Comparison of ENCODE assay signal across 8 mouse cellular contexts in genomic region chr4:44004126-44004525, GRCm38 (mm10). TPM values are rescaled to one million over a fixed set of nuclear protein-coding genes. Genes with fewer than 3 reads are reported as not detected.
DNase-seq lines count a peak whose midpoint lies in the region; ATAC-seq and TF ChIP-seq lines count a peak whose summit lies in the region.

Clta (plus strand) TSS chr4:44004452.

- H3K27me3 ChIP-seq in hindbrain, postnatal 0 days (ENCODE audit: insufficient read depth, low read length), result no peaks in the 10 kb centered on the region
- no peaks in the 10 kb centered on the region for H3K27me3 ChIP-seq in liver, postnatal 0 days (ENCODE audit: insufficient read depth, low read length)

- no peak within 1 kb of the TSS for H3K9ac ChIP-seq in hindbrain, postnatal 0 days (replicated peaks; ENCODE audit: low read length)
- peak within 1 kb of the TSS; percentile 55 for H3K9ac ChIP-seq in liver, postnatal 0 days (replicated peaks)

- WGBS in bone marrow, adult 2 months, result 62% methylated on average over 5 of the region's 5 CpGs
- WGBS in hindbrain, postnatal 0 days, result 88% methylated on average over 5 of the region's 5 CpGs
- WGBS in liver, postnatal 0 days (ENCODE audit: insufficient replicate concordance), result 59% methylated on average over 5 of the region's 5 CpGs

- no peaks in the 10 kb centered on the region for H3K36me3 ChIP-seq in hindbrain, postnatal 0 days (ENCODE audit: insufficient read depth, low read length)
- no peaks in the 10 kb centered on the region for H3K36me3 ChIP-seq in liver, postnatal 0 days (replicated peaks; ENCODE audit: insufficient read depth, low read length)

- no peak within 1 kb of the TSS for H3K4me2 ChIP-seq in hindbrain, postnatal 0 days (ENCODE audit: low read depth, low read length)
- H3K4me2 ChIP-seq in liver, postnatal 0 days (ENCODE audit: low read depth, low read length), result peak within 1 kb of the TSS; percentile 57

- DNase-seq in layer of hippocampus, adult 2 months (ENCODE audit: low spot score in 2 of 2), result no peak
- DNase-seq in layer of hippocampus, adult 9-10 months (ENCODE audit: low spot score), result no peak
- no peak for DNase-seq in gastrocnemius, postnatal 10 days
- DNase-seq in hindbrain, postnatal 0 days (ENCODE audit: low spot score), result no peak
- DNase-seq in liver, postnatal 0 days, result no peak
- DNase-seq in embryo, embryonic 9.5 days (ENCODE audit: extremely low spot score), result no peak
- no peak for DNase-seq in Muller cell, postnatal 12 days (ENCODE audit: inconsistent ontology term)

- H3K4me1 ChIP-seq in bone marrow, adult 2 months (ENCODE audit: control insufficient read depth, insufficient read depth, low read length), result no peaks in the 10 kb centered on the region
- no peaks in the 10 kb centered on the region for H3K4me1 ChIP-seq in hindbrain, postnatal 0 days (ENCODE audit: insufficient read depth, low read length)
- H3K4me1 ChIP-seq in liver, postnatal 0 days (ENCODE audit: insufficient read depth), result no peaks in the 10 kb centered on the region

- no peaks in the 10 kb centered on the region for H3K9me3 ChIP-seq in hindbrain, postnatal 0 days (ENCODE audit: low read length)
- no peaks in the 10 kb centered on the region for H3K9me3 ChIP-seq in liver, postnatal 0 days (ENCODE audit: low read length)

- no peak for ATAC-seq in hindbrain, postnatal 0 days
- peak; percentile 96 for ATAC-seq in liver, postnatal 0 days

- peak; percentile 97 for TF ChIP-seq EP300 in liver, postnatal 0 days (IDR thresholded peaks at IDR 0.05; ENCODE audit: low read depth)

- TF ChIP-seq CTCF in layer of hippocampus, adult 2 months (conservative IDR thresholded peaks at IDR 0.05), result no peak
- no peak for TF ChIP-seq CTCF in bone marrow, adult 2 months (IDR thresholded peaks at IDR 0.05; ENCODE audit: control insufficient read depth, insufficient read depth, low read length)
- TF ChIP-seq CTCF in hindbrain, postnatal 0 days (IDR thresholded peaks at IDR 0.05; ENCODE audit: low read depth), result no peak
- TF ChIP-seq CTCF in liver, postnatal 0 days (IDR thresholded peaks at IDR 0.05; ENCODE audit: low read depth), result no peak

- H3K27ac ChIP-seq in layer of hippocampus, adult 2 months, result no peak within 1 kb of the TSS
- peak within 1 kb of the TSS; percentile 92 for H3K27ac ChIP-seq in bone marrow, adult 2 months (ENCODE audit: control insufficient read depth, insufficient read depth, low read depth, low read length, poor library complexity)
- H3K27ac ChIP-seq in hindbrain, postnatal 0 days, result no peak within 1 kb of the TSS
- H3K27ac ChIP-seq in liver, postnatal 0 days (ENCODE audit: low read depth), result peak within 1 kb of the TSS; percentile 84

- no peak within 1 kb of the TSS for H3K4me3 ChIP-seq in layer of hippocampus, adult 2 months
- H3K4me3 ChIP-seq in bone marrow, adult 2 months (replicated peaks; ENCODE audit: control insufficient read depth, low read depth, low read length), result peak within 1 kb of the TSS; percentile 76
- H3K4me3 ChIP-seq in hindbrain, postnatal 0 days (ENCODE audit: low read length), result no peak within 1 kb of the TSS
- peak within 1 kb of the TSS; percentile 40 for H3K4me3 ChIP-seq in liver, postnatal 0 days (ENCODE audit: low read depth, low read length)

- TF ChIP-seq POLR2A in bone marrow, adult 2 months (IDR thresholded peaks at IDR 0.05; ENCODE audit: borderline replicate concordance, control insufficient read depth, low read depth, low read length), result no peak

RNA-seq across cellular contexts. Expression of gene Clta, which starts in this region (rescaled TPM):
- 100 to 1,000 TPM; 285 to 293 TPM for total RNA-seq in layer of hippocampus, adult 2 months (2021)
- polyA plus RNA-seq in bone marrow, adult 2 months (2011; ENCODE audit: insufficient read depth, insufficient read length, low replicate concordance, missing spikeins), result 114 and 168 TPM in 2 replicates
- 100 to 1,000 TPM in 1 of 2 experiments, 10 to 100 TPM in 1; 94.7 to 106 TPM for total RNA-seq in gastrocnemius, postnatal 10 days (2021)
- total RNA-seq in hindbrain, postnatal 0 days (2014; rRNA removed), result 366 and 404 TPM in 2 replicates
- 379 and 380 TPM in 2 replicates for polyA plus RNA-seq in hindbrain, postnatal 0 days (2015; fragmentation: Nextera tagmentation; extraction: Ambion mirVana)
- 136 and 144 TPM in 2 replicates for polyA plus RNA-seq in liver, postnatal 0 days (2015; fragmentation: Nextera tagmentation; extraction: Ambion mirVana)

Comparison
In these comparisons a context has a peak if more than half of its experiments do, and no peak if none do; other contexts are left out.
1. H3K27ac ChIP-seq: peak in bone marrow, adult 2 months (single experiment) and liver, postnatal 0 days (single experiment); none in layer of hippocampus, adult 2 months (single experiment) and hindbrain, postnatal 0 days (single experiment).
2. H3K4me3 ChIP-seq: peak in bone marrow, adult 2 months (single experiment) and liver, postnatal 0 days (single experiment); none in layer of hippocampus, adult 2 months (single experiment) and hindbrain, postnatal 0 days (single experiment).